Mouse (Mus musculus) heart, embryonic 15.5 days (tissue): ENCODE results near the gene Gm16485. TPM values are rescaled to one million over a fixed set of nuclear protein-coding genes. Genes with fewer than 3 reads are reported as not detected.

Experiments used
- polyA plus RNA-seq: library from polyadenylated mRNA; unstranded; fragments of >200 nt; fragmentation: Nextera tagmentation; extraction: Ambion mirVana; gene quantifications from 2 replicates; pipeline ENCODE4 v1.2.1, GENCODE M21; 2015

The Gm16485 gene
- polyA plus RNA-seq, 1 experiment from 2014 or later: not detected

Other genes starting within 250 kb of the Gm16485 start
- gene Pgr, start 72.0 kb upstream of the Gm16485 start, polyA plus RNA-seq: 0.05 and 0.16 TPM in 2 replicates